Mouse (Mus musculus): ENCODE results near the gene Tbc1d2.
"Not testable (repeated sequence)": the region's sequence is repeated elsewhere in the genome, so short reads cannot be mapped to it uniquely, and the experiment has no call there.

Tbc1d2 gene

GRCm38 (mm10) chr4:46580799-46581243 lies 69.2 kb downstream of the Tbc1d2 start:
- not testable (repeated sequence) for DNase-seq (ENCODE audit: low spot score)

GRCm38 (mm10) chr4:46578796-46579346 lies 71.1 kb downstream of the Tbc1d2 start:
- DNase-seq (ENCODE audit: low spot score): not testable (repeated sequence)

GRCm38 (mm10) chr4:46578228-46578627 lies 71.8 kb downstream of the Tbc1d2 start:
- no peak for DNase-seq (ENCODE audit: low spot score)

- DNase-seq (ENCODE audit: low spot score): not testable (repeated sequence)
These were observed 74.3 kb downstream of the Tbc1d2 start for GRCm38 (mm10) chr4:46575509-46576284.

- no peak for DNase-seq (ENCODE audit: low spot score)
These were observed 75.2 kb downstream of the Tbc1d2 start for GRCm38 (mm10) chr4:46574841-46575240.

- DNase-seq (ENCODE audit: low spot score): no peak
These were observed 75.8 kb downstream of the Tbc1d2 start for GRCm38 (mm10) chr4:46574024-46574753.

- DNase-seq (ENCODE audit: low spot score): no peak
These were observed 77.4 kb downstream of the Tbc1d2 start for GRCm38 (mm10) chr4:46572616-46573015.

- no peak for DNase-seq (ENCODE audit: low spot score)
These were observed 78.3 kb downstream of the Tbc1d2 start for GRCm38 (mm10) chr4:46571744-46572143.

- DNase-seq (ENCODE audit: low spot score): no peak
These were observed 80.3 kb downstream of the Tbc1d2 start for GRCm38 (mm10) chr4:46569671-46570070.

GRCm38 (mm10) chr4:46568169-46568568 lies 81.8 kb downstream of the Tbc1d2 start:
- no peak for DNase-seq (ENCODE audit: low spot score)

- no peak for DNase-seq (ENCODE audit: low spot score)
These were observed 82.9 kb downstream of the Tbc1d2 start for GRCm38 (mm10) chr4:46566931-46567671.

GRCm38 (mm10) chr4:46565393-46565955 lies 84.5 kb downstream of the Tbc1d2 start:
- no peak for DNase-seq (ENCODE audit: low spot score)

GRCm38 (mm10) chr4:46564247-46564646 lies 85.8 kb downstream of the Tbc1d2 start:
- DNase-seq (ENCODE audit: low spot score): no peak

GRCm38 (mm10) chr4:46563847-46564246 lies 86.2 kb downstream of the Tbc1d2 start:
- peak; percentile 16 for DNase-seq (ENCODE audit: low spot score)

- DNase-seq (ENCODE audit: low spot score): no peak
These were observed 87.2 kb downstream of the Tbc1d2 start for GRCm38 (mm10) chr4:46562841-46563240.

- no peak for DNase-seq (ENCODE audit: low spot score)
These were observed 88.0 kb downstream of the Tbc1d2 start for GRCm38 (mm10) chr4:46562037-46562436.

GRCm38 (mm10) chr4:46560069-46560705 lies 89.8 kb downstream of the Tbc1d2 start:
- no peak for DNase-seq (ENCODE audit: low spot score)

- DNase-seq (ENCODE audit: low spot score): no peak
These were observed 91.0 kb downstream of the Tbc1d2 start for GRCm38 (mm10) chr4:46558672-46559667.

- DNase-seq (ENCODE audit: low spot score): no peak
These were observed 93.1 kb downstream of the Tbc1d2 start for GRCm38 (mm10) chr4:46556933-46557332.

GRCm38 (mm10) chr4:46555762-46556161 lies 94.2 kb downstream of the Tbc1d2 start:
- DNase-seq (ENCODE audit: low spot score): no peak

Data from adipocyte (in vitro differentiated cells).